Mouse (Mus musculus): Measurements from ENCODE around the gene Arrdc5. TPM values are rescaled to one million over a fixed set of nuclear protein-coding genes. Genes with fewer than 3 reads are reported as not detected.
A peak's percentile ranks its signal among the peaks of the same experiment; 100 is the strongest.

Gene Arrdc5
- total and polyA plus RNA-seq, 3 experiments = not detected

- no peak overlapping the region for H3K4me2 ChIP-seq (ENCODE audit: insufficient read depth, low read depth, poor library complexity, severe bottlenecking)
- H3K79me2 ChIP-seq (replicated peaks; ENCODE audit: control insufficient read depth, extremely low read depth, insufficient read depth, poor library complexity, severe bottlenecking) = peaks cover 55% of the 10 kb centered on the region
- no peak for DNase-seq (ENCODE audit: extremely low read depth)
- peaks cover 20 to 58% of the 10 kb centered on the region in 2 experiments for H3K4me1 ChIP-seq (ENCODE audit: control insufficient read depth in 1 of 2, insufficient read depth in 2 of 2)
- H3K4me3 ChIP-seq (replicated peaks in 1 of 3; ENCODE audit: low read depth in 2 of 3, low read length in 2 of 3, poor library complexity in 1 of 3) = no peak overlapping the region
- H3K9me3 ChIP-seq (replicated peaks; ENCODE audit: low read length) = no peaks in the 10 kb centered on the region
- no peaks in the 10 kb centered on the region for H3K27me3 ChIP-seq (replicated peaks)
- peak overlapping the region; percentile 14; the same call in 1 of the 2 replicates for H3K27ac ChIP-seq (ENCODE audit: insufficient read depth, low read depth)
- TF ChIP-seq E2F4 (IDR thresholded peaks at IDR 0.05; ENCODE audit: insufficient replicate concordance, low read depth, low read length) = no peak
- TF ChIP-seq EP300 (IDR thresholded peaks at IDR 0.05; ENCODE audit: low read length) = no peak
- TF ChIP-seq SIN3A (IDR thresholded peaks at IDR 0.05; ENCODE audit: low read length) = no peak
- no peak for TF ChIP-seq POLR2A (IDR thresholded peaks at IDR 0.05; ENCODE audit: low read depth, low read length)
- in situ Hi-C loops (cut with MboI; ENCODE audit: low pct_ligation_motif_present, low pct_unique_long_range_greater_than_20kb, low sequenced_read_pairs) = no loop called here
- dilution Hi-C loops (cut with MboI; ENCODE audit: extremely low pct_ligation_motif_present, extremely low pct_unique_long_range_greater_than_20kb, low sequenced_read_pairs) = no loop called here
- H3K36me3 ChIP-seq (replicated peaks in 1 of 2; ENCODE audit: control insufficient read depth in 1 of 2, insufficient read depth in 1 of 2, low read length in 1 of 2) = peaks cover 70 to 81% of the 10 kb centered on the region in 2 experiments
- H3K9ac ChIP-seq (ENCODE audit: insufficient read depth, low read depth) = no peak overlapping the region
Observed at GRCm38 (mm10) chr17:56308088-56308487, 8.0 kb upstream of the Arrdc5 start.

- no peak overlapping the region for H3K27ac ChIP-seq (ENCODE audit: insufficient read depth, low read depth)
- H3K36me3 ChIP-seq (replicated peaks in 1 of 2; ENCODE audit: control insufficient read depth in 1 of 2, insufficient read depth in 1 of 2, low read length in 1 of 2) = peaks cover 48 to 60% of the 10 kb centered on the region in 2 experiments
- peak overlapping the region in 1 of 3 experiments; percentile 81 for H3K4me3 ChIP-seq (replicated peaks in 1 of 3; ENCODE audit: low read depth in 2 of 3, low read length in 2 of 3, poor library complexity in 1 of 3)
- no peaks in the 10 kb centered on the region for H3K9me3 ChIP-seq (replicated peaks; ENCODE audit: low read length)
- peak overlapping the region; percentile 63; the same call in 1 of the 2 replicates for H3K4me2 ChIP-seq (ENCODE audit: insufficient read depth, low read depth, poor library complexity, severe bottlenecking)
- TF ChIP-seq SMC3 (IDR thresholded peaks at IDR 0.05; ENCODE audit: low read depth, low read length) (peak; percentile 48), CTCF (conservative IDR thresholded peaks at IDR 0.05 in 1 of 2, IDR thresholded peaks at IDR 0.05 in 1 of 2; ENCODE audit: low read depth in 2 of 2, low read length in 2 of 2) (peak in 1 of 2 experiments; percentile 63; a peak in 2 of 4 replicates), ZC3H11A (IDR thresholded peaks at IDR 0.05; ENCODE audit: low read depth, low read length) (no peak), RAD21 (IDR thresholded peaks at IDR 0.05; ENCODE audit: low read depth, low read length) (peak; percentile 55)
- no peaks in the 10 kb centered on the region for H3K27me3 ChIP-seq (replicated peaks)
- dilution Hi-C loops (cut with MboI; ENCODE audit: extremely low pct_ligation_motif_present, extremely low pct_unique_long_range_greater_than_20kb, low sequenced_read_pairs) (no loop called here), in situ Hi-C loops (cut with MboI; ENCODE audit: low pct_ligation_motif_present, low pct_unique_long_range_greater_than_20kb, low sequenced_read_pairs) (no loop called here)
- peak overlapping the region; percentile 44; the same call in 1 of the 2 replicates for H3K9ac ChIP-seq (ENCODE audit: insufficient read depth, low read depth)
- DNase-seq (ENCODE audit: extremely low read depth) = no peak
- H3K79me2 ChIP-seq (replicated peaks; ENCODE audit: control insufficient read depth, extremely low read depth, insufficient read depth, poor library complexity, severe bottlenecking) = peaks cover 49% of the 10 kb centered on the region
- H3K4me1 ChIP-seq (ENCODE audit: control insufficient read depth in 1 of 2, insufficient read depth in 2 of 2) = peaks cover 24 to 73% of the 10 kb centered on the region in 2 experiments
Observed at GRCm38 (mm10) chr17:56305826-56306225, 5.7 kb upstream of the Arrdc5 start.

GRCm38 (mm10) chr17:56305156-56305555, 5.1 kb upstream of the Arrdc5 start:
- dilution Hi-C loops (cut with MboI; ENCODE audit: extremely low pct_ligation_motif_present, extremely low pct_unique_long_range_greater_than_20kb, low sequenced_read_pairs) = no loop called here
- Histone ChIP-seq H3K27me3 (replicated peaks) (no peaks in the 10 kb centered on the region), H3K9me3 (replicated peaks; ENCODE audit: low read length) (no peaks in the 10 kb centered on the region), H3K36me3 (replicated peaks in 1 of 2; ENCODE audit: control insufficient read depth in 1 of 2, insufficient read depth in 1 of 2, low read length in 1 of 2) (peaks cover 42 to 53% of the 10 kb centered on the region in 2 experiments), H3K4me1 (ENCODE audit: control insufficient read depth in 1 of 2, insufficient read depth in 2 of 2) (peaks cover 24 to 70% of the 10 kb centered on the region in 2 experiments), H3K79me2 (replicated peaks; ENCODE audit: control insufficient read depth, extremely low read depth, insufficient read depth, poor library complexity, severe bottlenecking) (peaks cover 49% of the 10 kb centered on the region), H3K27ac (ENCODE audit: insufficient read depth, low read depth) (no peak overlapping the region), H3K9ac (ENCODE audit: insufficient read depth, low read depth) (peak overlapping the region; percentile 44), H3K4me3 (replicated peaks in 1 of 3; ENCODE audit: low read depth in 2 of 3, low read length in 2 of 3, poor library complexity in 1 of 3) (peak overlapping the region; percentile 73 to 81 (median 81)), H3K4me2 (ENCODE audit: insufficient read depth, low read depth, poor library complexity, severe bottlenecking) (peak overlapping the region; percentile 63)
- DNase-seq (ENCODE audit: extremely low read depth) = no peak
- in situ Hi-C loops (cut with MboI; ENCODE audit: low pct_ligation_motif_present, low pct_unique_long_range_greater_than_20kb, low sequenced_read_pairs) = no loop called here
- TF ChIP-seq NELFE (IDR thresholded peaks at IDR 0.05; ENCODE audit: low read depth, low read length) = no peak
- TF ChIP-seq MAZ (IDR thresholded peaks at IDR 0.05; ENCODE audit: low read depth, low read length) = no peak
- no peak for TF ChIP-seq GABPA (IDR thresholded peaks at IDR 0.05; ENCODE audit: insufficient replicate concordance, low read depth, low read length)
- no peak for TF ChIP-seq EP300 (IDR thresholded peaks at IDR 0.05; ENCODE audit: low read length)
- TF ChIP-seq KAT2A (IDR thresholded peaks at IDR 0.05; ENCODE audit: insufficient replicate concordance, low read length) = no peak
- no peak for TF ChIP-seq MAFK (IDR thresholded peaks at IDR 0.05; ENCODE audit: insufficient replicate concordance, low read length)
- TF ChIP-seq PAX5 (IDR thresholded peaks at IDR 0.05; ENCODE audit: low read length) = no peak
- TF ChIP-seq ELF1 (IDR thresholded peaks at IDR 0.05; ENCODE audit: low read depth, low read length) = no peak
- TF ChIP-seq CHD1 (IDR thresholded peaks at IDR 0.05; ENCODE audit: low read depth, low read length) = no peak

Measured in CH12.LX (cell line).